Mouse (Mus musculus): ENCODE measurements around the gene Olfr1291-ps1. TPM values are rescaled to one million over a fixed set of nuclear protein-coding genes. Genes with fewer than 3 reads are reported as not detected.

The Olfr1291-ps1 gene
- total RNA-seq (2021): not detected

- intact Hi-C loops (cut with DNase I): no loop called here
- no peak for DNase-seq (ENCODE audit: low spot score)
Observed at GRCm38 (mm10) chr2:111496880-111497279, at the start of gene Olfr1291-ps1. Olfr1291-ps1 (plus strand) TSS chr2:111497180.

GRCm38 (mm10) chr2:111448842-111449241, 48.1 kb upstream of the Olfr1291-ps1 start, which contains the start of gene Olfr1287:
Olfr1287 (plus strand) TSS chr2:111449142.
- intact Hi-C loops (cut with DNase I): no loop called here
- DNase-seq (ENCODE audit: low spot score): no peak

GRCm38 (mm10) chr2:111473801-111474200, 23.2 kb upstream of the Olfr1291-ps1 start, which contains the start of gene Olfr1288:
Olfr1288 (plus strand) TSS chr2:111474101.
- DNase-seq (ENCODE audit: low spot score): no peak
- intact Hi-C loops (cut with DNase I): no loop called here

GRCm38 (mm10) chr2:111480519-111480918, 16.5 kb upstream of the Olfr1291-ps1 start, which contains the start of gene Olfr1289:
Olfr1289 (plus strand) TSS chr2:111480819.
- no peak for DNase-seq (ENCODE audit: low spot score)
- intact Hi-C loops (cut with DNase I): no loop called here

- intact Hi-C loops (cut with DNase I): no loop called here
- no peak for DNase-seq (ENCODE audit: low spot score)
Observed at GRCm38 (mm10) chr2:111493729-111494128, 3.3 kb upstream of the Olfr1291-ps1 start, which contains the start of gene Olfr1290. Olfr1290 (minus strand) TSS chr2:111493829.

GRCm38 (mm10) chr2:111517451-111517850, 20.5 kb downstream of the Olfr1291-ps1 start:
- DNase-seq (ENCODE audit: low spot score): no peak
- intact Hi-C loops (cut with DNase I): no loop called here

GRCm38 (mm10) chr2:111524903-111525302, 27.9 kb downstream of the Olfr1291-ps1 start, which contains the start of gene Olfr1293-ps:
Olfr1293-ps (plus strand) TSS chr2:111525203.
- DNase-seq (ENCODE audit: low spot score): no peak
- intact Hi-C loops (cut with DNase I): no loop called here

- intact Hi-C loops (cut with DNase I): no loop called here
- no peak for DNase-seq (ENCODE audit: low spot score)
Observed at GRCm38 (mm10) chr2:111540191-111540590, 43.2 kb downstream of the Olfr1291-ps1 start, which contains the start of gene Olfr1294. Olfr1294 (minus strand) TSS chr2:111540291.

Other genes starting within 250 kb of the Olfr1291-ps1 start
- not detected for gene Olfr1276, start 242.7 kb upstream of the Olfr1291-ps1 start, total RNA-seq (2021)
- gene Olfr1277, start 223.1 kb upstream of the Olfr1291-ps1 start, total RNA-seq (2021): not detected
- not detected for gene Olfr1278, start 207.0 kb upstream of the Olfr1291-ps1 start, total RNA-seq (2021)
- gene Olfr1279, start 196.5 kb upstream of the Olfr1291-ps1 start, total RNA-seq (2021): not detected
- not detected for gene Olfr1280, start 183.2 kb upstream of the Olfr1291-ps1 start, total RNA-seq (2021)
- not detected for gene Olfr1281, start 170.7 kb upstream of the Olfr1291-ps1 start, total RNA-seq (2021)
- gene Olfr1282, start 161.1 kb upstream of the Olfr1291-ps1 start, total RNA-seq (2021): not detected
- gene Olfr1283, start 130.4 kb upstream of the Olfr1291-ps1 start, total RNA-seq (2021): not detected
- gene Olfr1284, start 121.7 kb upstream of the Olfr1291-ps1 start, total RNA-seq (2021): not detected
- not detected for gene Olfr1286, start 74.1 kb upstream of the Olfr1291-ps1 start, total RNA-seq (2021)
- not detected for gene Olfr1287, start 48.0 kb upstream of the Olfr1291-ps1 start, total RNA-seq (2021)
- gene Olfr1288, start 23.1 kb upstream of the Olfr1291-ps1 start, total RNA-seq (2021): not detected
- gene Olfr1289, start 16.4 kb upstream of the Olfr1291-ps1 start, total RNA-seq (2021): not detected
- not detected for gene Olfr1290, start 3.4 kb upstream of the Olfr1291-ps1 start, total RNA-seq (2021)
- gene Olfr1293-ps, start 28.0 kb downstream of the Olfr1291-ps1 start, total RNA-seq (2021): not detected
- not detected for gene Olfr1294, start 43.1 kb downstream of the Olfr1291-ps1 start, total RNA-seq (2021)
- gene Olfr1295, start 72.5 kb downstream of the Olfr1291-ps1 start, total RNA-seq (2021): not detected
- not detected for gene Olfr1297, start 129.3 kb downstream of the Olfr1291-ps1 start, total RNA-seq (2021)
- gene Olfr1298, start 152.0 kb downstream of the Olfr1291-ps1 start, total RNA-seq (2021): not detected
- gene Olfr1299, start 164.2 kb downstream of the Olfr1291-ps1 start, total RNA-seq (2021): not detected

Data from heart, postnatal 25 days (tissue).